Mouse (Mus musculus): ENCODE data around the gene Esrrb. TPM values are rescaled to one million over a fixed set of nuclear protein-coding genes. Genes with fewer than 3 reads are reported as not detected.

The Esrrb gene
- polyA plus RNA-seq, 1 experiment from 2014 or later: 2.7 TPM

DNA sequence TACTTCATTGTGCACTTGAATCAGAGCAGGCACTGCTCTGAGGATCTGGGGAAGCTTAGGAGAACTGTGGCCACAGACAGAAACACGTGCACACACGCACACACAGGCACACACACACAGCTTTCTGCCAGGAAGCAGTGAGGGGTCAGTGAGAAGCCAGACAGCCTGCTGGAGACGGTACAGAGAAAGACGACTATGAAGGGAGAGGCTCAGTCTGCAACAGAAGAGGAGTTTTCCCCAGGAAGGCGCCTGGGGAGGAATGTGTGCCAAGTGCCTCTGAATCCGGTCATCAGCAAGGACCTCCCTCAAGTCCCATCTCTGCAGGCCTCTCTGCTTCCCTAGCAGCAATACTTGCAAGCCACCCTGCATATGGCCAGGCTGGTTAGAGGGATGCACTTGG lies 1.5 kb upstream of the Esrrb start:
- no peak for ATAC-seq (ENCODE audit: low FRiP score)
- no peak overlapping the region for H3K4me2 ChIP-seq (replicated peaks)
- 49% methylated on average over 6 of the region's 6 CpGs for WGBS
- DNase-seq (ENCODE audit: low spot score): no peak
- H3K9me3 ChIP-seq (ENCODE audit: control insufficient read depth, low read length): no peaks in the 10 kb centered on the region
- H3K4me3 ChIP-seq (replicated peaks; ENCODE audit: low read length): no peak overlapping the region
- H3K27me3 ChIP-seq (ENCODE audit: control insufficient read depth, insufficient read depth, low read length): peaks cover 2% of the 10 kb centered on the region; the same call in 1 of the 2 replicates
- H3K36me3 ChIP-seq (replicated peaks; ENCODE audit: control insufficient read depth, insufficient read depth): no peaks in the 10 kb centered on the region
- H3K4me1 ChIP-seq (replicated peaks; ENCODE audit: control insufficient read depth, insufficient read depth, low read length): peaks cover 21% of the 10 kb centered on the region
- H3K9ac ChIP-seq: no peak overlapping the region
- no peak overlapping the region for H3K27ac ChIP-seq

GRCm38 (mm10) chr12:86359873-86360272 lies 1.0 kb upstream of the Esrrb start:
- 81% methylated on average over 8 of the region's 8 CpGs for WGBS
- Histone ChIP-seq H3K4me1 (replicated peaks; ENCODE audit: control insufficient read depth, insufficient read depth, low read length) (peaks cover 25% of the 10 kb centered on the region), H3K9ac (no peak overlapping the region), H3K36me3 (replicated peaks; ENCODE audit: control insufficient read depth, insufficient read depth) (no peaks in the 10 kb centered on the region), H3K4me3 (replicated peaks; ENCODE audit: low read length) (no peak overlapping the region), H3K9me3 (ENCODE audit: control insufficient read depth, low read length) (no peaks in the 10 kb centered on the region), H3K27me3 (ENCODE audit: control insufficient read depth, insufficient read depth, low read length) (peaks cover 2% of the 10 kb centered on the region; the same call in 1 of the 2 replicates), H3K4me2 (replicated peaks) (no peak overlapping the region), H3K27ac (no peak overlapping the region)
- ATAC-seq (ENCODE audit: low FRiP score): no peak
- no peak for DNase-seq (ENCODE audit: low spot score)

DNA sequence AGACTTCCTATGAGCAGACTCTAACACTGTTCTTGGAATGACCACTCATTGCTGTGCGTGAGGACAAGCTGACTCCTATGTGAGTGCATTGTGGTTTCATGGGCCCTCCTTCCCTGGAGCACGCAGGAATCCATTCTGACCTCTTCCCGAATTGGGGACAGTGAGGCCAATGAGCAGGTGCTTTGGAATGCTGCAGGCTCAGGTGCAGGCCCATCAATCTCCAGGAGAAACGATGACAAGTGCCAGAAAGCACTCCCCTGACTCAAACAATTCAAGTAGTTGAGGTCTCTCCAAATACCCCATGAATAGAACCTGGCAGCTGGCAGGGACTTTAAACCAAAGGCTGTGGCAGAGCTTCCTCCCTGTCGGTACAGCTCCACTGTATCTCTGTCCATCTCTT lies 3.4 kb downstream of the Esrrb start:
- ATAC-seq (ENCODE audit: low FRiP score) (no peak), DNase-seq (ENCODE audit: low spot score) (no peak)
- Histone ChIP-seq H3K9ac (no peak overlapping the region), H3K27me3 (ENCODE audit: control insufficient read depth, insufficient read depth, low read length) (peaks cover 6% of the 10 kb centered on the region; the same call in 1 of the 2 replicates), H3K36me3 (replicated peaks; ENCODE audit: control insufficient read depth, insufficient read depth) (no peaks in the 10 kb centered on the region), H3K4me3 (replicated peaks; ENCODE audit: low read length) (no peak overlapping the region), H3K9me3 (ENCODE audit: control insufficient read depth, low read length) (no peaks in the 10 kb centered on the region), H3K4me2 (replicated peaks) (no peak overlapping the region), H3K27ac (0 out of 2 replicates have a peak overlapping the region, but pooled peaks have one; percentile 32), H3K4me1 (replicated peaks; ENCODE audit: control insufficient read depth, insufficient read depth, low read length) (peaks cover 42% of the 10 kb centered on the region)
- 10% methylated on average over 5 of the region's 5 CpGs for WGBS

GRCm38 (mm10) chr12:86364756-86365155 lies 3.8 kb downstream of the Esrrb start:
- Histone ChIP-seq H3K4me1 (replicated peaks; ENCODE audit: control insufficient read depth, insufficient read depth, low read length) (peaks cover 38% of the 10 kb centered on the region), H3K36me3 (replicated peaks; ENCODE audit: control insufficient read depth, insufficient read depth) (no peaks in the 10 kb centered on the region), H3K9ac (no peak overlapping the region), H3K27ac (no peak overlapping the region), H3K9me3 (ENCODE audit: control insufficient read depth, low read length) (no peaks in the 10 kb centered on the region), H3K27me3 (ENCODE audit: control insufficient read depth, insufficient read depth, low read length) (peaks cover 6% of the 10 kb centered on the region; the same call in 1 of the 2 replicates), H3K4me2 (replicated peaks) (no peak overlapping the region), H3K4me3 (replicated peaks; ENCODE audit: low read length) (no peak overlapping the region)
- WGBS: 11% methylated on average over 5 of the region's 5 CpGs
- DNase-seq (ENCODE audit: low spot score) (no peak), ATAC-seq (ENCODE audit: low FRiP score) (no peak)

DNA sequence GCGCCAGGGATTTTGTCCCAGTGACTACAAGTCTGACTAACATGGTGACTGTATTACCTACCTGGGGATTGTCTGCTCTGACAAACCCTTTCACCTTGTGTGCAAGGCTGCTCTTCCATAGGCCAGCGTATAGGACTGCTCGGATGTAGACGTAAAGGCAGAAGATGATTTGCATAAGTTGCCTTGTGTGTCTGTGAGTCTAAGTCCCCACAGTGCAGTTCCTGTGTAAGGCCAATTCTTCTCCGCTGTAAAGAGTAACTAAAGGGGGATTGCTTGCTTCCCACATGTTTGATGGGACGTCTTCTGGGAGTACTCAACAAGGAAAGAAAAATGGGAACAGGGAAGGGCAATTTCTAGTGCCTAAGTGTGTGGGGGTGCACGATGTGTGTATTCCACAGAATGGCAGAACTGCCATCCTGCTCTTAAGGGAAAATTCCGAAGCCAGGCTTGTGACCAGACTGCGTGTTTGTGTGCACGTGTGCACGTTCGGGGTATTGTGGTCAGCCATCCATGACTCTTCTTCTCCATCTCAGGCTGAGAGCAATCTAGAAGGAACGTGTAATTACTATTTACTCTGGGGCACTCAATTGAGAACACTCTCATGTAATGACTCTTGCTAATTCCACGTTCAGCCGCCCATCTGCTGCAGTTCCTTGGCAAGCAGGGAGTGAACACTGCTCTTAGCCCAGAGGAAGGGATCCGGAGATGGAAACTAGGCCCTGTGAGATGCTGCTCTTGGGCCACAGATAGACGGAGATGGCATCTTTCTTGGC lies 9.9 kb downstream of the Esrrb start:
- Histone ChIP-seq H3K4me1 (replicated peaks; ENCODE audit: control insufficient read depth, insufficient read depth, low read length) (peaks cover 11% of the 10 kb centered on the region; the same call in 1 of the 2 replicates), H3K9ac (no peak overlapping the region), H3K4me2 (replicated peaks) (no peak overlapping the region), H3K4me3 (replicated peaks; ENCODE audit: low read length) (no peak overlapping the region), H3K9me3 (ENCODE audit: control insufficient read depth, low read length) (no peaks in the 10 kb centered on the region), H3K27me3 (ENCODE audit: control insufficient read depth, insufficient read depth, low read length) (0 out of 2 replicates have a peak, but pooled peaks cover 3% of the 10 kb centered on the region), H3K27ac (no peak overlapping the region), H3K36me3 (replicated peaks; ENCODE audit: control insufficient read depth, insufficient read depth) (no peaks in the 10 kb centered on the region)
- WGBS: 58% methylated on average over 17 of the region's 17 CpGs
- ATAC-seq (ENCODE audit: low FRiP score) (peak; percentile 66; the same call in 1 of the 2 replicates), DNase-seq (ENCODE audit: low spot score) (no peak)

- no peak for ATAC-seq (ENCODE audit: low FRiP score)
- 65% methylated on average over 8 of the region's 8 CpGs for WGBS
- no peak overlapping the region for H3K9ac ChIP-seq
- H3K4me1 ChIP-seq (replicated peaks; ENCODE audit: control insufficient read depth, insufficient read depth, low read length): peaks cover 4% of the 10 kb centered on the region
- H3K36me3 ChIP-seq (replicated peaks; ENCODE audit: control insufficient read depth, insufficient read depth): no peaks in the 10 kb centered on the region
- H3K4me3 ChIP-seq (replicated peaks; ENCODE audit: low read length): no peak overlapping the region
- H3K4me2 ChIP-seq (replicated peaks): no peak overlapping the region
- DNase-seq (ENCODE audit: low spot score): no peak
- no peak overlapping the region for H3K27ac ChIP-seq
- no peaks in the 10 kb centered on the region for H3K9me3 ChIP-seq (ENCODE audit: control insufficient read depth, low read length)
- peaks cover 6% of the 10 kb centered on the region; the same call in 1 of the 2 replicates for H3K27me3 ChIP-seq (ENCODE audit: control insufficient read depth, insufficient read depth, low read length)
Measured at GRCm38 (mm10) chr12:86374286-86374685, 13.4 kb downstream of the Esrrb start.

DNA sequence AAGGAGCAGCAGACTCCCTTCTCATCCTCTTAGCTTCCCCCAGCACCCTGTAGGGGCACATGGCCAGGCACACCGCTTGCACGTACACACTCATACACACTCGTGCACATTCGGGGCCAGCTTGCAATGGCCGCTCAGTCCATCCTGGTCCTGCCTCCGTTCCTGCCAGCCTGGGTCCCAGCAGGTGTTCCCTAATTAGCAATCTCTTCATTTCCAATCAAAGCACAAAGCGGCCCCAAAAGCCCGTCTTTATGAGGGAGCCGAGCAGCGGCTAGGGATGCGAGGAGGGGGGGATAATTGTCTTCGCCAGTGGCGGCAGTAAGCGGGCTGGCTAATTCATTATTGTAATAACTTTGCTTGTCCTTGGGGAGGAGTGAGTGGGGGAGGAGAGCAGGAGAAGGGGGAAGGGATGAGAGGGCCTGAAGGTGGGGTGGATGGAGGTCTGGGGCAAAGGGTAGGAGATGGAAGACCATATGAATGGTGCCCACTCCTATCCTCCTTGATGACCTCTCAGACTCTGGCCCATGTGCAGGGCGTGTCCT lies 18.8 kb downstream of the Esrrb start:
- ATAC-seq (ENCODE audit: low FRiP score) (peak; percentile 73), DNase-seq (ENCODE audit: low spot score) (peak; percentile 63)
- Histone ChIP-seq H3K27me3 (ENCODE audit: control insufficient read depth, insufficient read depth, low read length) (peaks cover 6% of the 10 kb centered on the region; the same call in 1 of the 2 replicates), H3K4me3 (replicated peaks; ENCODE audit: low read length) (no peak overlapping the region), H3K27ac (peak overlapping the region; percentile 69), H3K9me3 (ENCODE audit: control insufficient read depth, low read length) (no peaks in the 10 kb centered on the region), H3K36me3 (replicated peaks; ENCODE audit: control insufficient read depth, insufficient read depth) (no peaks in the 10 kb centered on the region), H3K4me1 (replicated peaks; ENCODE audit: control insufficient read depth, insufficient read depth, low read length) (peaks cover 23% of the 10 kb centered on the region), H3K4me2 (replicated peaks) (peak overlapping the region; percentile 33), H3K9ac (no peak overlapping the region; the same call in 1 of the 2 replicates)
- 7% methylated on average over 15 of the region's 15 CpGs for WGBS

DNA sequence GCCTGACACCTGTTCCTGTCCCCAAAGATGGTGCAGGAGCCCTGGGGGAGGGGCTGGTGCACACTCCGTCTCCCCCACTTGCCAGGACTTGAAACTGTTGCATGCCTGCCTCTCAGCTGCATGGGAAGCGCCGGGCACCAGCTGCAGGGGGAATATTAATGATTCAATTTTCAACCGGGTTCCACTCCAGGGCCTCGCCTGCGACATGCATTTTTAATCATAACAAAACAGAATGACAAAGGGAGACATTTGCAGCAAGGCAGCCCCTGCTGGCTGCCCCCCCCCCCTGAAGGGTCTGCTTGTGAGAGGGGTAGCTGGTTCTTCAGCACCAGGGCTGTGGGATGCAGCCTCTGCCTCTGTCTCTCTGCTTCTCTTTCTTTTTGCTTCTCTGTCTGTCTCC lies 22.9 kb downstream of the Esrrb start:
- H3K27ac ChIP-seq: peak overlapping the region; percentile 43; the same call in 1 of the 2 replicates
- no peak for ATAC-seq (ENCODE audit: low FRiP score)
- H3K36me3 ChIP-seq (replicated peaks; ENCODE audit: control insufficient read depth, insufficient read depth): no peaks in the 10 kb centered on the region
- WGBS: 2% methylated on average over 6 of the region's 6 CpGs
- no peak overlapping the region for H3K4me3 ChIP-seq (replicated peaks; ENCODE audit: low read length)
- H3K27me3 ChIP-seq (ENCODE audit: control insufficient read depth, insufficient read depth, low read length): no peaks in the 10 kb centered on the region
- no peak for DNase-seq (ENCODE audit: low spot score)
- H3K4me2 ChIP-seq (replicated peaks): no peak overlapping the region
- peaks cover 35% of the 10 kb centered on the region for H3K4me1 ChIP-seq (replicated peaks; ENCODE audit: control insufficient read depth, insufficient read depth, low read length)
- H3K9me3 ChIP-seq (ENCODE audit: control insufficient read depth, low read length): no peaks in the 10 kb centered on the region
- H3K9ac ChIP-seq: 0 out of 2 replicates have a peak overlapping the region, but pooled peaks have one; percentile 4

- Histone ChIP-seq H3K4me1 (replicated peaks; ENCODE audit: control insufficient read depth, insufficient read depth, low read length) (peaks cover 19% of the 10 kb centered on the region), H3K9me3 (ENCODE audit: control insufficient read depth, low read length) (no peaks in the 10 kb centered on the region), H3K36me3 (replicated peaks; ENCODE audit: control insufficient read depth, insufficient read depth) (no peaks in the 10 kb centered on the region), H3K9ac (no peak overlapping the region), H3K4me3 (replicated peaks; ENCODE audit: low read length) (no peak overlapping the region), H3K27me3 (ENCODE audit: control insufficient read depth, insufficient read depth, low read length) (no peaks in the 10 kb centered on the region), H3K27ac (peak overlapping the region; percentile 39; the same call in 1 of the 2 replicates), H3K4me2 (replicated peaks) (no peak overlapping the region)
- ATAC-seq (ENCODE audit: low FRiP score): no peak
- DNase-seq (ENCODE audit: low spot score): no peak
- WGBS: 47% methylated on average over 10 of the region's 10 CpGs
Measured at GRCm38 (mm10) chr12:86387671-86388270, 26.9 kb downstream of the Esrrb start.
